Mouse (Mus musculus) heart, embryonic 16.5 days (tissue): ENCODE results near the gene Meox1. TPM values are rescaled to one million over a fixed set of nuclear protein-coding genes. Genes with fewer than 3 reads are reported as not detected.

Experiments
- ATAC-seq: fragments of 200-750 bp; cut with Nextera tagmentation; replicated peaks from 2 replicates; pipeline ENCODE4 v1.8.0; 2017; ENCODE audit warnings: moderate number of reproducible peaks; ENCODE audit not compliant: insufficient read depth, low FRiP score; ENCODE audit errors: extremely low read depth
- H3K27ac ChIP-seq: fragments of 300-500 bp; sonication (generic); 2 replicates; pipeline ENCODE4 v1.5.1; 2014; ENCODE audit warnings: mild to moderate bottlenecking, low read length, control low read depth, moderate library complexity
- H3K27me3 ChIP-seq: fragments of 300-500 bp; sonication (generic); 2 replicates; pipeline ENCODE4 v1.6.1; 2014; ENCODE audit warnings: low read length, mixed read lengths; ENCODE audit not compliant: control insufficient read depth, insufficient read depth
- H3K36me3 ChIP-seq: fragments of 300-500 bp; sonication (generic); 2 replicates; pipeline ENCODE4 v1.6.1; 2014; ENCODE audit not compliant: control insufficient read depth, insufficient read depth
- H3K4me1 ChIP-seq: fragments of 300-500 bp; sonication (generic); 2 replicates; pipeline ENCODE4 v1.6.1; 2014; ENCODE audit warnings: low read length, mixed read lengths; ENCODE audit not compliant: control insufficient read depth, insufficient read depth
- H3K4me2 ChIP-seq: fragments of 300-500 bp; sonication (generic); 2 replicates; pipeline ENCODE4 v1.6.1; 2014; ENCODE audit warnings: low read depth, mild to moderate bottlenecking, control low read depth, low read length
- H3K4me3 ChIP-seq: fragments of 300-500 bp; sonication (generic); 2 replicates; pipeline ENCODE4 v1.5.1; 2014; ENCODE audit warnings: mild to moderate bottlenecking, control low read depth, low read length
- H3K9ac ChIP-seq: fragments of 300-500 bp; sonication (generic); 2 replicates; pipeline ENCODE4 v1.6.1; 2014; ENCODE audit warnings: low read length, control low read depth
- H3K9me3 ChIP-seq: fragments of 300-500 bp; sonication (generic); replicated peaks from 2 replicates; pipeline ENCODE4 v1.6.1; 2016; ENCODE audit warnings: low read length; ENCODE audit not compliant: control insufficient read depth
- WGBS: fragments of 180-500 bp; shearing (Covaris S2); extraction: QIAGEN DNeasy Blood & Tissue Kit; methylation state at CpG from one replicate; pipeline ENCODE4 v1.1.7; 2014; 5-methylcytosine and 5-hydroxymethylcytosine counted together
- polyA plus RNA-seq: library from polyadenylated mRNA; unstranded; fragments of >200 nt; fragmentation: Nextera tagmentation; extraction: Ambion mirVana; gene quantifications from 2 replicates; pipeline ENCODE4 v1.2.1, GENCODE M21; 2015

Gene Meox1
- polyA plus RNA-seq, 1 experiment from 2014 or later: 15.0 TPM

GRCm38 (mm10) chr11:101879672-101880071 lies 14.5 kb downstream of the Meox1 start:
- no peak for ATAC-seq

GRCm38 (mm10) chr11:101878696-101879095 lies 15.5 kb downstream of the Meox1 start:
- Histone ChIP-seq H3K9me3 (no peaks in the 10 kb centered on the region), H3K27ac (no peak overlapping the region), H3K36me3 (no peaks in the 10 kb centered on the region), H3K4me2 (no peak overlapping the region), H3K27me3 (no peaks in the 10 kb centered on the region), H3K4me1 (peaks cover 44% of the 10 kb centered on the region), H3K4me3 (no peak overlapping the region), H3K9ac (no peak overlapping the region)
- no peak for ATAC-seq
- 66% methylated on average over 6 of the region's 6 CpGs for WGBS

More at GRCm38 (mm10) chr11:101879672-101880071, 14.5 kb downstream of the Meox1 start:
- Histone ChIP-seq H3K36me3 (no peaks in the 10 kb centered on the region), H3K4me2 (no peak overlapping the region), H3K27me3 (no peaks in the 10 kb centered on the region), H3K4me1 (peaks cover 43% of the 10 kb centered on the region), H3K27ac (no peak overlapping the region), H3K4me3 (no peak overlapping the region), H3K9ac (no peak overlapping the region), H3K9me3 (no peaks in the 10 kb centered on the region)
- WGBS: 64% methylated on average over 4 of the region's 4 CpGs

GRCm38 (mm10) chr11:101874978-101875377 lies 19.2 kb downstream of the Meox1 start:
- Histone ChIP-seq H3K27me3 (no peaks in the 10 kb centered on the region), H3K36me3 (no peaks in the 10 kb centered on the region), H3K27ac (no peak overlapping the region), H3K9ac (no peak overlapping the region), H3K4me1 (peaks cover 21% of the 10 kb centered on the region), H3K4me3 (no peak overlapping the region), H3K9me3 (no peaks in the 10 kb centered on the region), H3K4me2 (no peak overlapping the region)
- no peak for ATAC-seq
- WGBS: 90% methylated on average over 5 of the region's 5 CpGs

GRCm38 (mm10) chr11:101873909-101874308 lies 20.3 kb downstream of the Meox1 start:
- peak; percentile 64; the same call in 1 of the 2 replicates for ATAC-seq
- no peak overlapping the region for H3K4me2 ChIP-seq
- no peak overlapping the region for H3K4me3 ChIP-seq
- WGBS: 23% methylated on average over 8 of the region's 8 CpGs
- no peaks in the 10 kb centered on the region for H3K9me3 ChIP-seq
- no peaks in the 10 kb centered on the region for H3K27me3 ChIP-seq
- H3K4me1 ChIP-seq: peaks cover 18% of the 10 kb centered on the region
- no peak overlapping the region for H3K9ac ChIP-seq
- peak overlapping the region; percentile 50 for H3K27ac ChIP-seq
- H3K36me3 ChIP-seq: no peaks in the 10 kb centered on the region

- no peak overlapping the region for H3K4me3 ChIP-seq
- H3K9ac ChIP-seq: no peak overlapping the region
- ATAC-seq: no peak
Measured at GRCm38 (mm10) chr11:101871435-101871834, 22.7 kb downstream of the Meox1 start.

GRCm38 (mm10) chr11:101870067-101870765 lies 24.0 kb downstream of the Meox1 start:
- Histone ChIP-seq H3K9me3 (no peaks in the 10 kb centered on the region), H3K27me3 (no peaks in the 10 kb centered on the region), H3K9ac (no peak overlapping the region), H3K4me3 (no peak overlapping the region), H3K36me3 (no peaks in the 10 kb centered on the region), H3K27ac (no peak overlapping the region), H3K4me2 (no peak overlapping the region), H3K4me1 (peaks cover 21% of the 10 kb centered on the region)
- 46% methylated on average over 18 of the region's 18 CpGs for WGBS
- no peak for ATAC-seq

More at GRCm38 (mm10) chr11:101871435-101871834, 22.7 kb downstream of the Meox1 start:
- no peak overlapping the region for H3K4me2 ChIP-seq
- H3K27ac ChIP-seq: no peak overlapping the region
- H3K9me3 ChIP-seq: no peaks in the 10 kb centered on the region
- 73% methylated on average over 6 of the region's 6 CpGs for WGBS
- peaks cover 21% of the 10 kb centered on the region for H3K4me1 ChIP-seq
- H3K27me3 ChIP-seq: no peaks in the 10 kb centered on the region
- H3K36me3 ChIP-seq: no peaks in the 10 kb centered on the region

- ATAC-seq: peak; percentile 78
- H3K27ac ChIP-seq: peak overlapping the region; percentile 81
- no peak overlapping the region for H3K4me2 ChIP-seq
- 35% methylated on average over 12 of the region's 12 CpGs for WGBS
- H3K9ac ChIP-seq: peak overlapping the region; percentile 31; the same call in 1 of the 2 replicates
- no peaks in the 10 kb centered on the region for H3K27me3 ChIP-seq
- H3K9me3 ChIP-seq: no peaks in the 10 kb centered on the region
- peaks cover 13% of the 10 kb centered on the region for H3K4me1 ChIP-seq
- no peaks in the 10 kb centered on the region for H3K36me3 ChIP-seq
- H3K4me3 ChIP-seq: no peak overlapping the region
Measured at GRCm38 (mm10) chr11:101867513-101868052, 26.6 kb downstream of the Meox1 start.

GRCm38 (mm10) chr11:101858742-101859141 lies 35.4 kb downstream of the Meox1 start:
- Histone ChIP-seq H3K9me3 (no peaks in the 10 kb centered on the region), H3K36me3 (no peaks in the 10 kb centered on the region), H3K4me2 (no peak overlapping the region), H3K9ac (peak overlapping the region; percentile 32; the same call in 1 of the 2 replicates), H3K27ac (no peak overlapping the region), H3K27me3 (no peaks in the 10 kb centered on the region), H3K4me1 (peaks cover 12% of the 10 kb centered on the region), H3K4me3 (no peak overlapping the region)
- 13% methylated on average over 3 of the region's 5 CpGs for WGBS
- ATAC-seq: no peak; the same call in 1 of the 2 replicates

GRCm38 (mm10) chr11:101855950-101856712 lies 38.0 kb downstream of the Meox1 start:
- Histone ChIP-seq H3K27me3 (no peaks in the 10 kb centered on the region), H3K9me3 (no peaks in the 10 kb centered on the region), H3K36me3 (no peaks in the 10 kb centered on the region), H3K4me2 (no peak overlapping the region), H3K9ac (no peak overlapping the region), H3K27ac (peak overlapping the region; percentile 48; the same call in 1 of the 2 replicates), H3K4me1 (peaks cover 12% of the 10 kb centered on the region), H3K4me3 (no peak overlapping the region)
- WGBS: 55% methylated on average over 9 of the region's 9 CpGs
- ATAC-seq: no peak
